Mouse (Mus musculus): ENCODE data around the gene Sept6.
A peak's percentile ranks its signal among the peaks of the same experiment; 100 is the strongest.

The Sept6 gene

GRCm38 (mm10) chrX:36991694-36992093, at the start of gene Sept6:
Gene Sept6 (minus strand): TSS chrX:36991794.
- no peak for DNase-seq (ENCODE audit: low spot score in 2 of 2)

GRCm38 (mm10) chrX:37028378-37028777, 36.8 kb upstream of the Sept6 start:
- no peak for DNase-seq (ENCODE audit: low spot score in 2 of 2)

GRCm38 (mm10) chrX:37023652-37024309, 32.2 kb upstream of the Sept6 start:
- DNase-seq (ENCODE audit: low spot score in 2 of 2), result no peak

GRCm38 (mm10) chrX:37022690-37023089, 31.1 kb upstream of the Sept6 start:
- DNase-seq (ENCODE audit: low spot score in 2 of 2), result peak; percentile 26 to 58

GRCm38 (mm10) chrX:37019045-37019444, 27.5 kb upstream of the Sept6 start:
- no peak for DNase-seq (ENCODE audit: low spot score in 2 of 2)

GRCm38 (mm10) chrX:37018150-37018654, 26.6 kb upstream of the Sept6 start:
- no peak for DNase-seq (ENCODE audit: low spot score in 2 of 2)

- DNase-seq (ENCODE audit: low spot score in 2 of 2), result no peak
Measured at GRCm38 (mm10) chrX:37013870-37014269, 22.3 kb upstream of the Sept6 start.

- DNase-seq (ENCODE audit: low spot score in 2 of 2), result peak; percentile 8 to 30
Measured at GRCm38 (mm10) chrX:36991039-36991438, 555 bp downstream of the Sept6 start.

GRCm38 (mm10) chrX:36989752-36990404, 1.7 kb downstream of the Sept6 start:
- DNase-seq (ENCODE audit: low spot score in 2 of 2), result no peak

- DNase-seq (ENCODE audit: low spot score in 2 of 2), result peak; percentile 49
Measured at GRCm38 (mm10) chrX:36989234-36989751, 2.3 kb downstream of the Sept6 start.

- DNase-seq (ENCODE audit: low spot score in 2 of 2), result peak in 1 of 2 experiments; percentile 7
Measured at GRCm38 (mm10) chrX:36988754-36989153, 2.8 kb downstream of the Sept6 start.

- no peak for DNase-seq (ENCODE audit: low spot score in 2 of 2)
Measured at GRCm38 (mm10) chrX:36987851-36988250, 3.7 kb downstream of the Sept6 start.

- no peak for DNase-seq (ENCODE audit: low spot score in 2 of 2)
Measured at GRCm38 (mm10) chrX:36985041-36985440, 6.6 kb downstream of the Sept6 start.

GRCm38 (mm10) chrX:36983654-36984311, 7.8 kb downstream of the Sept6 start:
- peak in 1 of 2 experiments; percentile 6 for DNase-seq (ENCODE audit: low spot score in 2 of 2)

GRCm38 (mm10) chrX:36982892-36983653, 8.5 kb downstream of the Sept6 start:
- no peak for DNase-seq (ENCODE audit: low spot score in 2 of 2)

- no peak for DNase-seq (ENCODE audit: low spot score in 2 of 2)
Measured at GRCm38 (mm10) chrX:36980563-36981187, 10.9 kb downstream of the Sept6 start.

- DNase-seq (ENCODE audit: low spot score in 2 of 2), result no peak
Measured at GRCm38 (mm10) chrX:36977863-36978262, 13.7 kb downstream of the Sept6 start.

GRCm38 (mm10) chrX:36976980-36977379, 14.6 kb downstream of the Sept6 start:
- no peak for DNase-seq (ENCODE audit: low spot score in 2 of 2)

- no peak for DNase-seq (ENCODE audit: low spot score in 2 of 2)
Measured at GRCm38 (mm10) chrX:36976272-36976671, 15.3 kb downstream of the Sept6 start.

GRCm38 (mm10) chrX:36974905-36975304, 16.7 kb downstream of the Sept6 start:
- no peak for DNase-seq (ENCODE audit: low spot score in 2 of 2)

- DNase-seq (ENCODE audit: low spot score in 2 of 2), result no peak
Measured at GRCm38 (mm10) chrX:36972951-36973471, 18.6 kb downstream of the Sept6 start.
